Mouse (Mus musculus) limb, embryonic 10.5 days (tissue): ENCODE measurements around the gene Mrap2. TPM values are rescaled to one million over a fixed set of nuclear protein-coding genes. Genes with fewer than 3 reads are reported as not detected.

Source experiments
- DNase-seq: peaks from one replicate; pipeline ENCODE4 v3.0.0-alpha.2; 2017; ENCODE audit warnings: low spot score
- H3K27ac ChIP-seq: fragments of 300-500 bp; sonication (generic); 2 replicates; pipeline ENCODE4 v1.5.1; 2016; ENCODE audit warnings: mild to moderate bottlenecking
- H3K27me3 ChIP-seq: fragments of 300-500 bp; sonication (generic); 2 replicates; pipeline ENCODE4 v1.6.1; 2016; ENCODE audit warnings: low read depth, mild to moderate bottlenecking; ENCODE audit not compliant: poor library complexity, severe bottlenecking
- H3K36me3 ChIP-seq: fragments of 300-500 bp; sonication (generic); 2 replicates; pipeline ENCODE4 v1.6.1; 2016; ENCODE audit warnings: mild to moderate bottlenecking, moderate library complexity
- H3K4me1 ChIP-seq: fragments of 300-500 bp; sonication (generic); 2 replicates; pipeline ENCODE4 v1.6.1; 2016
- H3K4me3 ChIP-seq: fragments of 300-500 bp; sonication (generic); 2 replicates; pipeline ENCODE4 v1.5.1; 2016; ENCODE audit warnings: mild to moderate bottlenecking, moderate library complexity
- H3K9me3 ChIP-seq: fragments of 300-500 bp; sonication (generic); replicated peaks from 2 replicates; pipeline ENCODE4 v1.6.1; 2016; ENCODE audit warnings: mild to moderate bottlenecking
- WGBS: fragments of 180-500 bp; shearing (Covaris S2); methylation state at CpG from one replicate; pipeline ENCODE4 v1.1.7; 2016; 5-methylcytosine and 5-hydroxymethylcytosine counted together
- polyA plus RNA-seq: library from polyadenylated mRNA; unstranded; fragments of >200 nt; fragmentation: Nextera tagmentation; extraction: Ambion mirVana; gene quantifications from 2 replicates; pipeline ENCODE4 v1.2.1, GENCODE M21; 2016

Gene Mrap2
- polyA plus RNA-seq, 1 experiment from 2014 or later = 0.14 TPM

DNA sequence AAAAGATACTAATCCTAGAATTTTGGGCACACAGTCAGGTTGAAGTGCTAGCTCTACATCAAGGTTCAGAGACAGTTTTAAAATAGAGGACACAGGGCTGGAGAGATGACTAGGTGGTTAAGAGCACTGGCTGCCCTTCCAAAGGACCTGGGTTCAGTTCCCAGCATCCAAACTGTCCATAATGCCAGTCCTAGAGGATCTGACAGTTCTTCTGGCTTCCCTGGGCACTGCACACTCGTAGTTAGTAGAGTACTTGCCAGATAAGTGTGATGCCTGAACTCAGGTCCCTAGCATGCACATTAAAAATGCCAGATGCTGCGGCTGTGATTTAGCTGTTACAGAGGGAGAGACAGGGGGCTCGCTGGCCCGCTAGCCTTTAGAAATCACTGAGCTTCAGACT is 2.3 kb downstream of the Mrap2 start:
- WGBS = 85% methylated on average over 4 of the region's 4 CpGs
- H3K27me3 ChIP-seq = peaks cover 49% of the 10 kb centered on the region
- H3K36me3 ChIP-seq = no peaks in the 10 kb centered on the region
- no peak overlapping the region for H3K27ac ChIP-seq
- peaks cover 17% of the 10 kb centered on the region for H3K4me1 ChIP-seq
- no peak for DNase-seq
- H3K9me3 ChIP-seq = no peaks in the 10 kb centered on the region
- no peak overlapping the region for H3K4me3 ChIP-seq

DNA sequence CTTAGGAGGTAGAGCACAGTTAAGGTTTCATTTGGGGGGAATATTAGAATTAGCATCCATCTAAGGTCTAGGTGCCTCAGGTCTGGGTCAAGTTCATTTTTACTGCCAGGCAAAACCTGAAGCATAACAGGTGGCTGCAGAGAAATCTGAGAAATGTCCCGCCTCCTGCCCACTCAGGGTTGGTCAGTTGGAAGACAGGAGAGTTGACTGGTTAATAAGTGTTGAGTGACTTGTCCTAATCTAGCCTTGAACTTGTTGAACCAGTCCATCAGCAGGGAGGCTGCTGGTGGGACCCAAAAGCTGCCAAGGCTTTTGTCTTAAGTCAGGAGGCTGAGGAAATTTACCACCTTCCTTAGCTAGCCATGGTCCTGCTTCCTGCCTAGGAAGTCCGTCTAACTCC is 3.8 kb downstream of the Mrap2 start:
- H3K27me3 ChIP-seq = peaks cover 49% of the 10 kb centered on the region
- H3K27ac ChIP-seq = no peak overlapping the region
- no peak for DNase-seq
- H3K4me3 ChIP-seq = no peak overlapping the region
- H3K9me3 ChIP-seq = no peaks in the 10 kb centered on the region
- H3K4me1 ChIP-seq = peaks cover 17% of the 10 kb centered on the region
- 78% methylated on average over 2 of the region's 2 CpGs for WGBS
- H3K36me3 ChIP-seq = no peaks in the 10 kb centered on the region

DNA sequence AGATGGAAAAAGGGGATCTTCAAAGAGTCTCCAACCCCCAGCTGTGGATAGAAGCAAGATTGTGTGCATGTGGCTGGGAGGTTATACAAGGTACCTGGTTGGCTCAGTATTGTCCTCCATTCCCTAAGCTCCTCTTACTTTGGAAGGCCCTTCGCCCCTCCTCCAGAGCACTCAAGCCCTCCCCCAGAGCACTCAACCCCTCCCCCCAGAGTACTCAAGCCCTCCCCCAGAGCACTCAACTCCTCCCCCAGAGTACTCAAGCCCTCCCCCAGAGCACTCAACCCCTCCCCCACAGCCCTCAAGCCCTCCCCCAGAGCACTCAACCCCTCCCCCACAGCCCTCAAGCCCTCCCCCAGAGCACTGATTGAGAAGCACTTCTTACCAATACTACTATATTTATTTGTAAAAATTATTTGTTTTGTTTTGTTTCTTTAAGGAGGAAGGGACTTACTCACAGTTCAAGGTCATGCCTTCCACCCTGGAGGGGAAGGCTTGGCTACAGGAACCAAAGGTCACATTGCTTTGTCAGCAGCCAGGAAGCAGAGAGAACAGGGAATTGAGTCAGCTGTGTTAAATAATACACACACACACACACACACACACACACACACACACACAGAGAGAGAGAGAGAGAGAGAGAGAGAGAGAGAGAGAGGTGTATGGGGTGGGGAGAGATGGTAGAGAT is 8.7 kb downstream of the Mrap2 start:
- Histone ChIP-seq H3K27me3 (peaks cover 3% of the 10 kb centered on the region; the same call in 1 of the 2 replicates), H3K4me1 (no peaks in the 10 kb centered on the region), H3K4me3 (no peak overlapping the region), H3K36me3 (no peaks in the 10 kb centered on the region), H3K9me3 (no peaks in the 10 kb centered on the region), H3K27ac (no peak overlapping the region)
- DNase-seq = no peak
- 100% methylated on average over 1 of the region's 1 CpGs for WGBS

DNA sequence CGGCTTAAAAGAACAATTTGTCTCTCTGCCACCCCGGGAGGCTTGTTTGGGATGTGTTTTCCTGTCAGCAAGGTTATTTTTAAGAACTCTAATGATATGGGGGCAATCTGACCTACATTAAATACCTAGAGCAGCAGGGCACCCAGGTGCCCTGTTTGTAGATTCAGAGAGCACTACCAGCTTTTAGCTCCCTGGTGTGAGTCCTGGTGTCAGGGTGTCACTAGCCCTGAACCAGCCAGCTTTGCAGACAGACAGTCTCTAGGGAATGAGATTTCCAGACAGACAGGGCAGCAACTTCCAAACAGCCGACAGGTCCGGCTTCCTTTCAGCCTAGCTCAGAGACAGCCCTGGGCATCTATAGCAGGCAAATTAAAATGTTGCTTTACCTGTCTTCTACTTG is 18.5 kb downstream of the Mrap2 start:
- WGBS = 81% methylated on average over 4 of the region's 4 CpGs
- Histone ChIP-seq H3K4me1 (no peaks in the 10 kb centered on the region), H3K4me3 (no peak overlapping the region), H3K27me3 (no peaks in the 10 kb centered on the region), H3K36me3 (no peaks in the 10 kb centered on the region), H3K27ac (no peak overlapping the region), H3K9me3 (no peaks in the 10 kb centered on the region)
- no peak for DNase-seq

DNA sequence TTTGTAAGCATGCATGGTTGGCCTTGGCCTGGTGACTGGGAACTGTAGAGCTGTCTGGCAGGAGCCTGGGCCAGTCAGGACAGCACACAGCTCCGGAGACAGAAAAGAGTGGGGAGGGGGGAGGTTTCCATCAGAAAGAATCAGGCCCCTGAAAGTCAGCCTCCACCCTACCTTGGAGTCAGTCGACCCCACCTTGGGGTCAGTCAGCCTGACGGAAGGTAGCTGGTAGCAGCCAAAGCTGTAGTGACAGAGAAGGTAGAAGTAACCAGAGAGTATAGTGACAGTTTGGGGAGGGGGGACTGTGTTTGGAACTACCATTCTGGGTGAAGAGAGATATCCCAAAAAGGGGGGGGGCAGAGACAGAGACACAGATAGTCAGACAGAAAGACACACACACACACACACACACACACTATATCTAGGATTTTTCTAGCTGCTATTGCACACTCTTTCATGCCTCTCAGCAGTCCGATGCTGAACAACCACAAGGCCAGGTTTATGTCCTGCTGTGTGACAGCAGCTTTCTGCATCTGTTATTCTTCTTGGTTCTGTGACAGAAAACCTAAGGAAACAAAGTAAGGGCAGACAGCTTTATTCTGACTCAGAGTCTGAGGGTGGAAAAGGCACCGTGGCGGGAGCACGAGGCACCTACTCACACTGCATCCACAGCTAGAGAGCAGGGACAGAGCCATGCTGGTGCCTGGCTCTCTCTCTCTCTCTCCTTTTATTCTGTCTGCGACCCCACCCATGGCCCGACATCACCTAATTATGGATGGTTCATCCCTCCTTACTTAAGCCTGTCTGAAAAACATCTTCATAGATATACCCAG is 23.1 kb downstream of the Mrap2 start:
- Histone ChIP-seq H3K4me3 (no peak overlapping the region), H3K36me3 (no peaks in the 10 kb centered on the region), H3K27ac (no peak overlapping the region), H3K27me3 (no peaks in the 10 kb centered on the region), H3K4me1 (no peaks in the 10 kb centered on the region), H3K9me3 (no peaks in the 10 kb centered on the region)
- WGBS = 78% methylated on average over 9 of the region's 9 CpGs
- no peak for DNase-seq

- H3K9me3 ChIP-seq = no peaks in the 10 kb centered on the region
- WGBS = 70% methylated on average over 3 of the region's 3 CpGs
- no peak overlapping the region for H3K4me3 ChIP-seq
- H3K36me3 ChIP-seq = no peaks in the 10 kb centered on the region
- H3K27me3 ChIP-seq = no peaks in the 10 kb centered on the region
- H3K4me1 ChIP-seq = no peaks in the 10 kb centered on the region
- no peak for DNase-seq
- H3K27ac ChIP-seq = no peak overlapping the region
Measured at GRCm38 (mm10) chr9:87168051-87168450, 23.9 kb downstream of the Mrap2 start.

DNA sequence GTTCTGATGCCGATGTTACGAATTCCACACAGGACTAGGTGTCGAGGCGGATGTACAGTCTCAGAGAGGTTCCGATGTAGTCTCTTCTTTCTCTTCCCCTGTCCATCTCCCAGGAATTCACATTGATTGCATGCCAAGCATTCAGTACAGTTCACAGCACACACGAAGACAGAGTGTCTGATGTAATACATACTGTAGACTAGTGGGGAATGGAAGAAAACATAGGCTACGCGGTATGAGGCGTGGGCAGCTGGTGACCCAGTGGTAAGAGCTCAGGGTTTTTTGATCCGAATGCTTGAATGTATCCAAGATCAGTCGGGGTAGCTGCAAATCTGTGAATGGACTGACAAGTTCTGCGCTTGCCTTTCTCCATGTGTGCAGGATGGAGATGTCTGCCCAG is 25.0 kb downstream of the Mrap2 start:
- no peaks in the 10 kb centered on the region for H3K27me3 ChIP-seq
- H3K9me3 ChIP-seq = no peaks in the 10 kb centered on the region
- no peaks in the 10 kb centered on the region for H3K36me3 ChIP-seq
- no peak overlapping the region for H3K4me3 ChIP-seq
- no peaks in the 10 kb centered on the region for H3K4me1 ChIP-seq
- WGBS = 92% methylated on average over 12 of the region's 12 CpGs
- no peak overlapping the region for H3K27ac ChIP-seq
- no peak for DNase-seq

- no peaks in the 10 kb centered on the region for H3K36me3 ChIP-seq
- H3K4me3 ChIP-seq = no peak overlapping the region
- H3K27me3 ChIP-seq = no peaks in the 10 kb centered on the region
- no peak overlapping the region for H3K27ac ChIP-seq
- no peaks in the 10 kb centered on the region for H3K4me1 ChIP-seq
- H3K9me3 ChIP-seq = no peaks in the 10 kb centered on the region
- no peak for DNase-seq
- WGBS = 90% methylated on average over 3 of the region's 3 CpGs
Measured at GRCm38 (mm10) chr9:87170891-87171290, 26.8 kb downstream of the Mrap2 start.

- H3K9me3 ChIP-seq = no peaks in the 10 kb centered on the region
- no peak overlapping the region for H3K27ac ChIP-seq
- 88% methylated on average over 3 of the region's 3 CpGs for WGBS
Measured at GRCm38 (mm10) chr9:87171517-87171916, 27.4 kb downstream of the Mrap2 start.

DNA sequence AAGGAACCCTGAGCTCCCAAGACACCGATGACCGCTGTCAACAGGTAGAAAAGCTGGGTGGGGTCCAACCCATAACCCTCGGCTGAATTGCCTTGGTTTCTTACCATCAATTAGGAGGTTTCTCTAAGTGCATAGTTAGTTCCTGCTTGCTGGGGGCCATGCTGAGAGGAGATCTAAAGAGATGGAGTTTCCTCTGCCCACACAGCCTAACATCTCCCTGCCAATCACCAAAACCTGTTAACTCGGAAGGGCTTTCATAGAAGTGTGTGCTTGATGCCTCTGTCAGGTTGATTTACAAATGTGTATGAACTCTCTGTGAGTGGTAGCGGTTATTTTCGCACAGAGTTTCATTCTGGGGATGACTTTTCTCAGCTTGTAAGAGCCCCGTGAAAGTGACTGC is 34.4 kb downstream of the Mrap2 start:
- DNase-seq = no peak
- Histone ChIP-seq H3K4me1 (no peaks in the 10 kb centered on the region; the same call in 1 of the 2 replicates), H3K27me3 (no peaks in the 10 kb centered on the region), H3K9me3 (no peaks in the 10 kb centered on the region), H3K27ac (no peak overlapping the region), H3K36me3 (no peaks in the 10 kb centered on the region), H3K4me3 (no peak overlapping the region)
- WGBS = 58% methylated on average over 7 of the region's 7 CpGs

More at GRCm38 (mm10) chr9:87171517-87171916, 27.4 kb downstream of the Mrap2 start:
- Histone ChIP-seq H3K4me3 (no peak overlapping the region), H3K36me3 (no peaks in the 10 kb centered on the region), H3K4me1 (no peaks in the 10 kb centered on the region), H3K27me3 (no peaks in the 10 kb centered on the region)
- DNase-seq = no peak

- Histone ChIP-seq H3K4me3 (no peak overlapping the region), H3K4me1 (no peaks in the 10 kb centered on the region; the same call in 1 of the 2 replicates), H3K9me3 (no peaks in the 10 kb centered on the region), H3K27me3 (no peaks in the 10 kb centered on the region), H3K36me3 (no peaks in the 10 kb centered on the region), H3K27ac (no peak overlapping the region)
- no peak for DNase-seq
- 93% methylated on average over 10 of the region's 10 CpGs for WGBS
Measured at GRCm38 (mm10) chr9:87182231-87182630, 38.1 kb downstream of the Mrap2 start.

- peaks cover 26% of the 10 kb centered on the region for H3K36me3 ChIP-seq
- WGBS = 92% methylated on average over 4 of the region's 4 CpGs
- no peaks in the 10 kb centered on the region for H3K4me1 ChIP-seq
- no peaks in the 10 kb centered on the region for H3K27me3 ChIP-seq
- H3K27ac ChIP-seq = no peak overlapping the region
- no peak overlapping the region for H3K4me3 ChIP-seq
- DNase-seq = no peak
- H3K9me3 ChIP-seq = peaks cover 2% of the 10 kb centered on the region; the same call in 1 of the 2 replicates
Measured at GRCm38 (mm10) chr9:87187336-87187735, 43.2 kb downstream of the Mrap2 start.

DNA sequence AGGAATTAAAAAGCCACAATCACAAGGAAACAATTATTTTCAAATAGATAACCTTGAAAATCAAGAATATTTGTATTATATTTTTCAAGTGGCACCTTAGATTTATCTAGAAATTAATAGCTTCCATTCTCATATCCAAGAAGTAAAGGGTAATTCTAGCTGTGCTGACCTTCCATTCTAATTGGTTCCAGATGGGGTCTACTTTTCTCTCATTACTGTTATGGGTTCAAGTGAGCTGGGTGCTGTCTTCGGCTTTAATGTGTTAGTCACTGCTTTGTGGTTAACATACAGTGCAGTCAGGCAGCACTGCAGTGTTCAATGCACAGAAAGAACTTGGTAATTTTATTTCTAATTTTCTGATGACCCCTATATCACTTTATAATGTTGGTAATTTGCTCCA is 49.6 kb downstream of the Mrap2 start:
- Histone ChIP-seq H3K27me3 (no peaks in the 10 kb centered on the region), H3K9me3 (peaks cover 2% of the 10 kb centered on the region; the same call in 1 of the 2 replicates), H3K36me3 (peaks cover 65% of the 10 kb centered on the region), H3K27ac (no peak overlapping the region), H3K4me3 (no peak overlapping the region), H3K4me1 (peaks cover 4% of the 10 kb centered on the region; the same call in 1 of the 2 replicates)
- no peak for DNase-seq
- 49% methylated on average over 1 of the region's 1 CpGs for WGBS
